Mouse (Mus musculus): ENCODE data around the gene Atg16l2.
A peak's percentile ranks its signal among the peaks of the same experiment; 100 is the strongest.

The Atg16l2 gene

GRCm38 (mm10) chr7:101223501-101223900 is 78.5 kb downstream of the Atg16l2 start:
- DNase-seq (ENCODE audit: low read depth, low spot score), result peak; percentile 58

- DNase-seq (ENCODE audit: low read depth, low spot score), result no peak
Measured at GRCm38 (mm10) chr7:101216724-101217123, 85.3 kb downstream of the Atg16l2 start.

- peak; percentile 88 for DNase-seq (ENCODE audit: low read depth, low spot score)
Measured at GRCm38 (mm10) chr7:101213515-101214263, 88.4 kb downstream of the Atg16l2 start.
